Mouse (Mus musculus) spleen, postnatal 10 days (tissue): Measurements from ENCODE around the gene Pglyrp2.

ENCODE experiments used
- DNase-seq, 2 experiments: peaks; one replicate each; pipeline ENCODE4 v3.0.0; 2021 to 2022; ENCODE audit warnings: low spot score in 2 of 2

Pglyrp2 gene

DNA sequence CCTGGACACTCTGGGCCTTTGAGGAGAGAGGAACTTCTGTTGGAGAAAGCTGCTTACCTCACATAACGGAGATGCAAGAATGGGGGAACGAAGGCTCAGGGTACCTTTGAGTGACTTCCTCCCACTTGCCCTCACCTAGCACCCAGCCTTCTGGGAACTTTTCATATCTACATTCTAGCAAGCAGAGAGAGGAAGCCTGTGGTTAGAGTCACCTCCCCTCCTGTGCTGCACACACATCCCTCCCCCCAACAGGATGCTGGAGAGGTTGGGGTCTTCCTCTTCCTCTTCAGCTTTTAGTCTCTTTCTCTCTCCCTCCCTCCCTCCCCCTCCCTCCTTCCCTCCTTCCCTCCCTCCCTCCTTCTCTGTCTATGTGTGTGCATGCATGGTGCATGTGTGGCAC lies at the start of gene Pglyrp2:
TSS of gene Pglyrp2 (minus strand) at position 134 of the 400 bp plus-strand sequence.
- peak in 1 of 2 experiments; percentile 48 for DNase-seq

GRCm38 (mm10) chr17:32472176-32472575 lies 48.2 kb upstream of the Pglyrp2 start:
- DNase-seq = no peak

- DNase-seq = no peak
Measured at GRCm38 (mm10) chr17:32470795-32471194, 46.8 kb upstream of the Pglyrp2 start.

GRCm38 (mm10) chr17:32468494-32468893 lies 44.5 kb upstream of the Pglyrp2 start:
- no peak for DNase-seq

DNA sequence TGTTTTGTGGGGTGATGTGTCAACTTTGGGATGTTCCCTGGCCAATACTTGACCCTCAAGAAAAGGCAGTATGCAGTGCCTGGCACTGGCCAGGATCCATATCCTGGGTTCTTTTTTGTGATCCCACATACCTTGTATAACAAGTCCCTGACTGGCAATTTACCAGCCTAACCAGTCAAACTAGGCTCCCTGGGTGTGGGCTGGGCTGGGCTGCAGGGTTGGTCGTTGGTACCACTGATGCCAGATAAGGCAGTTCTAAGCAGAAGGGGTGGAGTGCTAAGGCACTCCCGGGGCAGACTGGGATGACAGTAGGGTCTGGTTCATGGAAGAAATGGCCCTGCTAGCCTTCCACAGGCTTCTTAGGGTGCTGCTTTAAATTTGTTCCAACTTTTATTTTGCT lies 31.0 kb upstream of the Pglyrp2 start:
- peak; percentile 20 to 45 for DNase-seq

DNA sequence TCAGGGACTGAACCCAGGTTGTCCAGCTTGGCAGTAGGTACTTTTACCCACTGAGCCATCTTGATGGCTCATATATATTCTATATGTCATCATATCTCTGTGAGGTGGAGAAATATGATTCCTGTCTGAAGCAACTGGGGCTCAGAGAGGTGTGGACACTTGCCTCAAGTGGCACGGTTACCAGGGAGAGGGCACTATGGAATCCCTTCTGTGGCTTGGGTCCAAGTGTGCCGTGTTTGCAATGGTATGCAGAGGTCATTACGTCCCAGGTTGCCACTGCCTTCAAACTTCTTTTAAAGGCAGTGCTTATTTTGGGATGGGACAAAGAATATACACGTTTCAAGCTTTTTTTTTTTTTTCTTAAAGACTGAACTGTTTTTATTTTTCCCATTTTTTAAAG lies 30.2 kb upstream of the Pglyrp2 start:
- no peak for DNase-seq

GRCm38 (mm10) chr17:32452482-32452881 lies 28.5 kb upstream of the Pglyrp2 start, which contains the start of gene Cyp4f39:
Gene Cyp4f39 (plus strand): TSS chr17:32452723.
- peak; percentile 17 to 63 for DNase-seq

GRCm38 (mm10) chr17:32450844-32451537 lies 27.0 kb upstream of the Pglyrp2 start:
- DNase-seq = no peak

GRCm38 (mm10) chr17:32449042-32449441 lies 25.1 kb upstream of the Pglyrp2 start:
- DNase-seq = no peak

DNA sequence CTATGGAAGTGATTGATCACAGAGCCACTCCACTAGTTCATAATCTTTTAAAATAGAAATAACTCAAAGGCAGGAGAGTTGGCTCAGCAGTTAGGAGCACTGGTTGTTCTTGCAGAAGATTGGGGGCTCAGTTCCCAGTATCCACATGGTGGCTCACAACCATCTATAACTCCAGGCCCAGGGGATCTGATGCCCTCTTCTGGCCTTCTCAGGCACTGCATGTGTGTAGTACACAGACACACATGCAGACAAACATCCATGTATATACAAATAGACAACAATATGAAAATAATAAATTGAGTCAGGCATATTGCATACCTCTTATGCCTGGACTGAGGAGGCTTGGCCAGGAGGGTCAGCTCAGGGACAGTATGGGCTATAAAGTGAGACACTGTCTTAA lies 23.2 kb upstream of the Pglyrp2 start:
- DNase-seq = no peak

DNA sequence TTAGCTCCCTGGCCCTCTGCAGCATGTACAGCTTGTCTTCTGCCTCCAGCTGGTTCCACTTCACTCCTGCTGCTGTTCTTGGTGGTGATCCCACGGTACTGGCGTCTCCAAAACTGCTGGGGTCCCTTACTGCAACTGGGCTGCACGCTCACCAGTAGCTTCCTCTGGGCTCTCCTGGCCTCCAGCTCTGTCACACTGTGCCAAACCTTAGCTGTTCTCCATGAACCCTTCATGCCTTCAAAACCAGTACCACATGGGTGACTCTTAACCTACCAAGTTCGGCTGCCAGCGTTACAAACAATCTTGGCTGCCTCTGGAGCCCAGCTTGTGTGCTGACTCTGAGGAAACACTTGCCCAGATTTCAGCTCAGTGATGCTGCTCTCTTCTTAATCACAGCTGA lies 21.0 kb upstream of the Pglyrp2 start:
- no peak for DNase-seq

- DNase-seq = no peak
Measured at GRCm38 (mm10) chr17:32443245-32443644, 19.3 kb upstream of the Pglyrp2 start.

DNA sequence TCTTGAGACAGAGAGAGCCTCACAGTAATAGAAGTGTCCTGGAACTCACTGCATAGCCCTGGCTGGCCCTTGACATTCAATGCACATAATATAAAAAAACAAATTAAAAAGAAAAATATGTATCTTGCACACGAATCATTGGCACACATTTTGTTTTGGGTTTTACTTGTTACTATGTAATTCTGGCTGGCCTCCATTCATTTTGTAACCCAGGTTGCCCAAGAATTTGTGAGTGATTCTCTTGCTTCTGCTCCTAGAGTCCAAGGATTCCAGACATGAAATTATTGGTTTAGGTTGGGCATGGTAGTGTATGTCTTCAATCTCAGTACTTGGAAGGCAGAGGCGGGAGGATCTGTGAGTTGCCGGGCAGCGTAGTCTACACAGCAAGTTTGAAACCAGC lies 13.1 kb upstream of the Pglyrp2 start:
- DNase-seq = no peak

GRCm38 (mm10) chr17:32435151-32435550 lies 11.2 kb upstream of the Pglyrp2 start:
- DNase-seq = no peak

DNA sequence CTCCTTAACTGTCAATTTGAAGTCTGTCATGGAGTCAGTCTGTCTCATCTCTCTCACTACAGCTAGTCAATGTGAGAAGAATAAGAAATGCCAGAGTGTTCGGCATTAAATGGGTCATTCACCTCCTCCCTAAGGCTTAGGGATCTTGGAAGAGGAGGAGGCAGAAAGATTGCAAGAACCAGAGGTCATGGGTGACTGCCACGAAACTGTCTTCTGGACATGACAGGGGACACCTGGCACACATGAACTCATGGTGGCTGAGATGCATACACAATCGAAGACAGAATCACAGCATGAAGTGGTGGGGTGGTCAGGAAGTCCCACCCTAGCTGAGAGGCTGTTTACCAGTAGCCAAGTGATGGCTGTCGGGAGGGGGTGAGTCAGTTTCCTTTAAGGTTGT lies 10.4 kb upstream of the Pglyrp2 start:
- no peak for DNase-seq

DNA sequence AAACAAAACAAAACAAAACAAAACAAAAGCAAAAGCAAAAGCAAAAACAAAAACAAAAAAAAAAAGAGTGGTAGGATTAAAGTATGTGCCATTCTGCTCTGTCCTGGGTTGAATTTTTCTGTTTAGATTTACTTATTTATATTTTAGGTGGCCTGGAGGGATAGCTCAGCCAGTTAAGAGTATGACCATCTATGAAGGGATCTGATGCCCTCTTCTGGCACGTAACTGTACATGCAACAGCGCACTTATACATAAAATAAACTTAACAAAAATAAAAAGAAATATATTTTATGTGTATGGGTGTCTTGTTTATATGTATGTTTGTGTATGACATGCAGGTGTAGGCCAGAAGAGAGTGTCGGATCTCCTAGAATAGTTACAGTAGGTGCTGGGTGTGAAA lies 8.0 kb upstream of the Pglyrp2 start:
- no peak for DNase-seq

- no peak for DNase-seq
Measured at GRCm38 (mm10) chr17:32426610-32427009, 2.6 kb upstream of the Pglyrp2 start.

- DNase-seq = no peak
Measured at GRCm38 (mm10) chr17:32420781-32421180, 3.2 kb downstream of the Pglyrp2 start.

- no peak for DNase-seq
Measured at GRCm38 (mm10) chr17:32419989-32420388, 4.0 kb downstream of the Pglyrp2 start.

DNA sequence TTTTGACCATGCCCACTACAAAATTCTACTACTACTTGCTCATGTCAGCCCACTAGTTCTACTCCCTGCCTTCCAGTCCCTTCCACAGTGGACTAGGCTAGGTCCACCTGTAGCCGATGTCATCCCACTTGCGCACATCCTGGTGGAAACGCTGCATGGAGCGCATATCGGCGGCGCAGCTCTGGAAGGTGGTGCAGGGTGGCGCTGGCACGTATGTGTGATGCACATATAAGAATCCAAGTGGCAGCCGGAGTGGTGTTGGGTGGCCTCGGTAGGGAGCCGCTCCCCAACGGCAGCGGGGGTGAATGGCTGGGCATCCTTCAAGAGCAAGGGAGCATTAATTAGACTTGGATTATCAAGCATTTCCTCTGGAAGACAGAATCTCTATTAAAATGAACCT lies 7.2 kb downstream of the Pglyrp2 start:
- DNase-seq = no peak

DNA sequence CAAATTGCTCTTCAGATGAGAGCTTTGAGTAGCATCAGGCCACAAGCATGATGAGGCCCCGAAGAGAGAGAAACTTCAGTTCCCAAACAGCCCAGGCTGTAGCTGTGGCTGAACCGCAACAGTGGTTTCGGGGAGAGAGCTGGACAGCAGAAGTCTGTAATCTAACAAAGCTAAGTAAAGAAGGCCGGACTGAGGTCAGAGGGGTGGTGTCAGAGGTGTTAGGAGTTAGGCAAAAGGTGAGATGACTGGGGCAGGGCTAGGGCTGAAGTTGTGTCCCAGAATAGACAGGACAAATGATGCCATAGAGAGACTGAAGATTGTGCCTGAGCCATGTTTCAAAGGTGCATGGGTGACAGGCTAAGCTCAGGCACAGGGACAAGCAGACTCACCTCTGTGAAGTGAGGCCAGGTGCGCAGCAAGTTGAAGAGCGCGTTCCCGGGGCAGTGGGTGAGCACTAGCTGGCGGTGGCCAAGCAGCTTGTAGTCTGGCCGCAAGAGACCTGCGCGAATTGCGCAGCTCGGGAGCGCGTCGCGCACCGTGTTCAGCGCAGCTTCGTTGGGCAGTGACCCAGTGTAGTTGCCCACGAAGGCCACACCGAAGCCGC lies 8.4 kb downstream of the Pglyrp2 start:
- no peak for DNase-seq

DNA sequence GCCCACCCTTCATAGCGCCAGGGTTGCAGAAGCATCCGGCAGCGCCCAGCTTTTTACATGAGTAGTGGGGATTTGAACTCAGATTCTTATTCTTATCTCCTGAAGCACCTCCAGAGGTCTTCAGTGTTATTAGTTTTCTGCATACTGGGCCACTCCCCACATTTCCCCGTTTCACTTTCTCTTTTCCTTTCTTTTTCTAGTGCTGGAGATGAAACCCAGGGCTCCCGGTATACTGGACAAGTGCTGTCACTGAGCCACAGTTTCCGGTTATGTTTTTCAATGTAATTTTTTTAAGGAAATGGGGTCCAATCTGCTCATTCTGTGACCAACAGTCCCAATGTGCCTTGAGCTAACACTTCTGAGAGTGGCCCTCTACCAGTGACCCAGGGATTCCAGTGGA lies 12.1 kb downstream of the Pglyrp2 start:
- no peak for DNase-seq

DNA sequence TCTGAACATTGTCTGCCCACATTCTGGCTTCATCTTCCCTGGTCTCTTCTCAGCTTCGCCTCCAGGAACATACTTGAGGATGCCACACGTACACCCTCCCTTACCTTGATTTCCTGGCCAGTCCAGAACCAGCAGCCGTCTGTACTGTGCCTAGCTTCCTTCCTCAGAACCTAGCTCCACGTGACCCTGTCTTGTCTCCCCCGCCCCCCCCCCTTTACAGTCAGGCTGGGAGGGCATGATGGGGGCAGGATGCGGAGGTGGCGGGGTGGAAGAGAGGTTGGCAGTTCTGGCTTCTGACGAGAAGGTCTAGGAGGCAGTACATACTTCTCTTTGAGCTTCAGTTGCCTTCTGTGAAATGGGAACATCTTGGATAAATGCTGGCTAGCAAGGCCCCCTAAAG lies 20.6 kb downstream of the Pglyrp2 start, which contains the start of gene Rasal3:
TSS of gene Rasal3 (minus strand) at position 167 of the 400 bp plus-strand sequence.
- peak; percentile 25 to 61 for DNase-seq
